Mouse (Mus musculus): ENCODE results near the gene Mettl7b.

DNA sequence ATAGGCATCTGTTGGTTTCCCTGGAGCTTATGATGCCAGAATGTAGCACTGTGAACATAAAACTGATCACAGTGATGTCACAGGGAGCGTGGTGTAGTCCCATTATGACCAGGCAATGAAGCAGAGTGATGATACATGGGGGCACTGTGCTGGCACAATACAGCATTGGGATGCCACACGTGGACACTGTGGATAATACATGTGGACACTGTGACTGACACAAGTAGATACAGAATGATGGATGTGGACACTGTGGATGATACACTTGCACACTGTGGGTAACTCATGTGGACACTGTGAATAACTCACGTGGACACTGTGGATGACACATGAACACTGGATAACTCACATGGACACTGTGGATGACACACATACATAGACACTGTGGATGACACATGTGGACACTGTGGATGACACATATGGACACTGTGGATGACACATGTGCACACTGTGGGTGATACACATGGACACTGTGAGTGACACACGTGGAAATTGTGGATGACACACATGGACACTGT is 35.8 kb upstream of the Mettl7b start:
- TF ChIP-seq CTCF (IDR thresholded peaks at IDR 0.05; ENCODE audit: low read depth, low read length) (no peak), GATA1 (IDR thresholded peaks at IDR 0.05; ENCODE audit: borderline replicate concordance, low read length) (no peak), POLR2AphosphoS5 (IDR thresholded peaks at IDR 0.05; ENCODE audit: insufficient replicate concordance, low read depth, low read length) (no peak), TAL1 (conservative IDR thresholded peaks at IDR 0.05; ENCODE audit: low read depth, low read length) (no peak)
